ENCODE assay signal across 11 mouse cellular contexts in the genomic region with DNA sequence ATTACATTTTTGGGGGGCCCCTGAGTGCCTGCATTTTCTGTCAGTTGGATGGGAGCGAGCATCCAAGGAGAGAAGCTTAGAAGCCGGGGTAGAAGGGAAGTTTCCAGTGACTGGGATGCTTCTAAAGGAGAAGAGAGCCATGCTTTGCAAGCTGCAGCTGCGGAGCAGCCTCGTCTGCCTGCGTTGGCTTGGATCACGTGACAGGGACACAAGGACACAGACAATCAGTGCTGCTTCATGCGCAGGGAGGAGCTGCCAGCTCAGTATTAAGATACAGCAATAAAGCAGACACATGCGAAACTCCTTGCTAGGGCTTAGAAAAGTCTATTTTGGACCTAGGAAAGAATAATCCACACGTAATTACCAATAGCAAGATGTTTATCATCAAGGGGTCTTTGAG.
DNase-seq lines count a peak whose midpoint lies in the region; ATAC-seq lines count a peak whose summit lies in the region.
"Had no signal": no experiment of that assay in that cellular context is flagged by ENCODE, and none has a peak within 500 bp of the region (broad histone marks: within the 10 kb centered on the region; RNA-seq: fewer than 3 reads in every experiment).

No protein-coding gene starts in this region.

- H3K36me3 ChIP-seq in midbrain, embryonic 13.5 days, result no peaks in the 10 kb centered on the region
- H3K36me3 ChIP-seq in midbrain, embryonic 11.5 days (ENCODE audit: control insufficient read depth, insufficient read depth, low read length), result no peaks in the 10 kb centered on the region
- H3K36me3 ChIP-seq in hindbrain, embryonic 12.5 days, result no peaks in the 10 kb centered on the region
- H3K36me3 ChIP-seq: embryonic facial prominence, embryonic 15.5 days had no signal

- H3K9ac ChIP-seq in midbrain, embryonic 13.5 days (replicated peaks), result no peak overlapping the region
- no peak overlapping the region for H3K9ac ChIP-seq in midbrain, embryonic 11.5 days (ENCODE audit: low read length)
- H3K9ac ChIP-seq in hindbrain, embryonic 12.5 days, result no peak overlapping the region
- H3K9ac ChIP-seq: embryonic facial prominence, embryonic 15.5 days; liver, embryonic 14.5 days had no signal

- no peak overlapping the region for H3K27ac ChIP-seq in midbrain, embryonic 13.5 days
- H3K27ac ChIP-seq in midbrain, embryonic 11.5 days (ENCODE audit: low read depth, low read length), result no peak overlapping the region
- H3K27ac ChIP-seq in hindbrain, embryonic 12.5 days, result no peak overlapping the region
- H3K27ac ChIP-seq: embryonic facial prominence, embryonic 15.5 days; heart, adult 2 months; liver, embryonic 14.5 days had no signal

- WGBS in midbrain, embryonic 13.5 days, result 36% methylated on average over 9 of the region's 9 CpGs
- WGBS in midbrain, embryonic 11.5 days, result 47% methylated on average over 9 of the region's 9 CpGs
- WGBS in hindbrain, embryonic 12.5 days, result 50% methylated on average over 9 of the region's 9 CpGs

- peaks cover 17% of the 10 kb centered on the region for H3K4me1 ChIP-seq in midbrain, embryonic 13.5 days (replicated peaks)
- H3K4me1 ChIP-seq in midbrain, embryonic 11.5 days (ENCODE audit: control insufficient read depth, insufficient read depth, low read length), result peaks cover 6% of the 10 kb centered on the region; the same call in 1 of the 2 replicates
- H3K4me1 ChIP-seq in hindbrain, embryonic 12.5 days, result no peaks in the 10 kb centered on the region
- H3K4me1 ChIP-seq: embryonic facial prominence, embryonic 15.5 days had no signal

- no peak for DNase-seq in midbrain, embryonic 11.5 days (ENCODE audit: low spot score, missing footprints)
- peak; percentile 45 to 48 for DNase-seq in left cerebral cortex, postnatal 36 days (ENCODE audit: low spot score in 2 of 2)
- peak; percentile 73 for DNase-seq in telencephalon, adult 2 months (ENCODE audit: low read depth, low spot score)
- no peak for DNase-seq in heart, postnatal 25 days (ENCODE audit: low spot score)
- no peak for DNase-seq in thymus, postnatal 14 days
- DNase-seq in ovary, adult 18-20 months (ENCODE audit: low spot score), result no peak
- DNase-seq: heart, adult 2 months had no signal

- H3K27me3 ChIP-seq in midbrain, embryonic 13.5 days, result peaks cover 5% of the 10 kb centered on the region; the same call in 1 of the 2 replicates
- no peaks in the 10 kb centered on the region for H3K27me3 ChIP-seq in midbrain, embryonic 11.5 days (ENCODE audit: control insufficient read depth, insufficient read depth, low read length)
- peaks cover 13% of the 10 kb centered on the region for H3K27me3 ChIP-seq in hindbrain, embryonic 12.5 days
- H3K27me3 ChIP-seq: embryonic facial prominence, embryonic 15.5 days had no signal

- ATAC-seq in midbrain, embryonic 13.5 days, result peak; percentile 86; the same call in 1 of the 2 replicates
- ATAC-seq in midbrain, embryonic 11.5 days (ENCODE audit: low FRiP score), result no peak
- ATAC-seq in hindbrain, embryonic 12.5 days (ENCODE audit: low FRiP score), result 0 out of 2 replicates have a peak, but pooled peaks have one; percentile 54

- H3K4me3 ChIP-seq in midbrain, embryonic 13.5 days (replicated peaks), result no peak overlapping the region
- H3K4me3 ChIP-seq in midbrain, embryonic 11.5 days (ENCODE audit: low read depth, low read length), result no peak overlapping the region
- no peak overlapping the region for H3K4me3 ChIP-seq in hindbrain, embryonic 12.5 days
- H3K4me3 ChIP-seq: embryonic facial prominence, embryonic 15.5 days; heart, adult 2 months had no signal

- no peaks in the 10 kb centered on the region for H3K9me3 ChIP-seq in midbrain, embryonic 13.5 days
- H3K9me3 ChIP-seq in midbrain, embryonic 11.5 days (ENCODE audit: control insufficient read depth, low read length), result no peaks in the 10 kb centered on the region
- no peaks in the 10 kb centered on the region for H3K9me3 ChIP-seq in hindbrain, embryonic 12.5 days (replicated peaks)
- H3K9me3 ChIP-seq: embryonic facial prominence, embryonic 15.5 days had no signal

- intact Hi-C loops in left cerebral cortex, postnatal 36 days (cut with DNase I), result no loop called here
- intact Hi-C loops in heart, postnatal 25 days (cut with DNase I), result no loop called here

- no peak overlapping the region for H3K4me2 ChIP-seq in midbrain, embryonic 13.5 days (replicated peaks)
- H3K4me2 ChIP-seq in midbrain, embryonic 11.5 days, result no peak overlapping the region
- H3K4me2 ChIP-seq in hindbrain, embryonic 12.5 days (replicated peaks), result no peak overlapping the region
- H3K4me2 ChIP-seq: embryonic facial prominence, embryonic 15.5 days had no signal

Comparison
In these comparisons a context has a peak if more than half of its experiments do, and no peak if none do; other contexts are left out.
1. DNase-seq: peak in left cerebral cortex, postnatal 36 days (2 of 2) and telencephalon, adult 2 months (single experiment); none in midbrain, embryonic 11.5 days (single experiment), heart, postnatal 25 days (single experiment), thymus, postnatal 14 days (single experiment) and ovary, adult 18-20 months (single experiment).